Mouse (Mus musculus) embryo, embryonic 11 days (tissue): ENCODE results near the gene Slc29a1.
A peak's percentile ranks its signal among the peaks of the same experiment; 100 is the strongest.

Source experiments
- DNase-seq: peaks from one replicate; pipeline ENCODE4 v3.0.0-alpha.2; 2015

Slc29a1 gene

DNA sequence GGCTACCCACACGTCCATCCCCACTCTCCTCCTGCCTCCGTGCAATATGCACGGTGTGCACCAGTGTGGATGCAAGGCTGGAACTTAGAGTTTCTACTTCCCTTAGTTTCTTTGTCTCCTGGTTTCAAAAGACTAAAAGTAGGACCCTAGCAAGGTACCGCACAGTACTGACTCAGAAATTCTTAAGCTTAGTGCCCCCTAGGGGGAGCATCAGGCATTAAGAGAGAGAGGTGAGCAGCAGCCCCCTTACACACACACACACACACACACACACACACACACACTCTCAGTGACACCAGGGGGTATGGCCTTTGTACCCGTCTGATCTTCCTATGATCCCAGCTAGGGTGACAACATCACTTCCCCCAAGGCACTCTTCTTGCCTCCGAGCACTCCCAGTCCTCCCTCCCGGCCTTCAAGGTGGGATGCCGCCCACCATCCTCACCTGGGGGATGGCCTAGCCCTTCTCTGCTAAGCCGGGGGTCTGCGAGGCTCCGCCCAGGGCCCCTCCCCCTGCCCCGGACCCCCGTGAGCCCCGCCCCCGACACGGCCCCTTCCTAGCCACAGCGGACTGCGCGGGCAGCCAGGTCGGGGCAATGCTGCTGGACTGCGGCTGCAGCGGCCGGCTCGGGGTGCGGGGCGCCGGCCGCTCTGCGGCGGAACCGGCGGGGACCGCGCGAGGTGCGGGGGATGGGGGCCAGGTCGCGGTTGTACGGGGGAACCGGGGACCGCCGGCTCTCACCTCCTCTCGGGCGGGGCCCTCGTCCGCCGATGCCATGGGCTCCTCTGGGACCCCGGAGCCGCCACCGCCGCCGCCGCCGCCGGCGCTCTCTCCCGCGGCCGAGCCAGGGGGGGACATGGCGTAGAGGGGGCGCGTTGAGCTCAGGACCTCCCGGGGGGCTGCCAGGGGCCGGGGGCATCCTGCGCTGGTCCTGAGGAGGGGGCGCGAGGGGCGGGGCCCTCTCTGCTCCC, 50.6 kb downstream of the Slc29a1 start:
- peak; percentile 78 for DNase-seq

DNA sequence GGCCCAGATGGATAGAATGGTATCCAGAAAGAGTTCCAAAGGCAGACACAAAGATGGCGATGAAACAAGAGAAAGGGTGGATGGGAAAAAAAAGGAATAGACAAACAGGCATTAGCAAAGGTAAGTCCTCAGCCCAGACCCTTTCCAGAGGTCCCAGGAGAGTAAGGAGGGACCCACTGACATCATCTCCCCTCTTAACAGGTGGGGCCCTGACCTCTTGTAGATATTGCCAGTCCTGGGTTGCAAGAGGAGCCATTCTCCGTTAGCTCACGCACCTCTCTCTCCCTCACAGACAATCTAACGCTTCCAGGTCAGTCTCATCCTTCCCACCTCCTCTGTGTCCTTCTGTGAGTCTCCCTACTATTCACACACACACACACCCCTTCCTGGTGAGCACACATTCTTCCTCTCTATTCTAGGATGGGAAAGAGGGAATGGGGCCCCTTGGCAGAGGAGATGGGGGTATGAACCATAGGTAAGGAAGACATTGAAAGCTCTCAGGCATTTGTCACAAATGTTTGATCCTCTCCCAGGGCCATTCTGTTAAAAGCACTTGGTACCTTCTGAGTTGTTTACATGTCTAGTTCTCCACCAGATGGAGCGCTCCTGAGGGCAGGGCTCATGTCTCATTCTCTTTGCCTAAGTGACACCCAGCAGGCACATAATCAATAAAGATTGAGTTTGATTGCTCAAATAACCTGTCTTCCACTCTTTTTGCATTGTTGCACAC, 51.8 kb downstream of the Slc29a1 start:
- no peak for DNase-seq

DNA sequence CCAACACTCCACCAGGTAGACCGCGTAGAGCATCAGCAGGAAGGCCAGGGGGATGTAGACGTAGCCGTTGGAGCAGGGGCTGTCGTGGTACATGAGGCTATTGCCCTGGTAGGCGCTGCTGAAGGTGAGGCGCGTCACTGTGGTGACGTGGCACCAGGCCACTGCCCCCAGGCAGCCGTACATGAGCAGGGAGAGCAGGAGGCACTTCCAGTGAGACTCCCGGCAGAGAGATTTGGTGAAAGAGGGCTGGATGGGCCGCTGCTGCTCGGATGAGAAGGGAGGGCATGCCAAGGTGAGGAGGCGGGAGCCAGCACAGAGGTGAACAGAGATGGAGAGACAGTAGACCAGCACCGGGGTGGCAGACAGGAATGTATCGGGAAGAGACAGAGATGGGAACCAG, 52.5 kb downstream of the Slc29a1 start:
- no peak for DNase-seq

DNA sequence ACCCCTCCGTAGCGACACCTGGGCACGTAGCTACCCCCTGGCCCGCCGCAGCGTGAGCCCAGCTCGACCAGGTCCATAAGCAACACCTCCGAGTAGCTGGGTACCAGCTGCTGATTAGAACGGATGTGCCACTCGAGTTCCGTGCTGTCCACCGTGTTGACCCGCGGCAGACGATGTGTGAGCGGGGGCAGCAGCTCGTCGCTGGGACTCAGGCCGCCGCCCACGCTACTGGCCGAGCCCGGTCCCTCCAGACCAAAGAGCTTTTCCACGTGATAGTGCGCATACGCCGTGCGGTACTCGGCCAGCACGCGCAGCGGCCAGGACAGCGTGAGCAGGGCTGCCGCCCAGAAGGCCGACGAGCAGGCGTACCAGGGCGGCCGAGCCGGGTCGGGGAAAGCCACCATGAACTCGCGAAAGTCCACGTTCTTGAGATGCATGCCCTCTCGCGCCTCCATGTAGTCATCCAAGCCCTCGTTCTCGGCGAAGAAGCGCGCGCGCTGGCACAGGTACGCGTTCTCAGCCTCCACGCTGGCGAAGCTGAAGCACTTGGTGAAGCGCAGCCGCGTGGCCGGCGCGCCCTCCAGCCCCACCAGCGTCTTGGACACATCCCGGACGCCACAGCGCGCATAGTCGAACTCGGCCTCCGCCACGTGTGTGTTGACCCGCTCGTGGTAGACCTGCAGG, 54.0 kb downstream of the Slc29a1 start:
- DNase-seq = peak; percentile 52

DNA sequence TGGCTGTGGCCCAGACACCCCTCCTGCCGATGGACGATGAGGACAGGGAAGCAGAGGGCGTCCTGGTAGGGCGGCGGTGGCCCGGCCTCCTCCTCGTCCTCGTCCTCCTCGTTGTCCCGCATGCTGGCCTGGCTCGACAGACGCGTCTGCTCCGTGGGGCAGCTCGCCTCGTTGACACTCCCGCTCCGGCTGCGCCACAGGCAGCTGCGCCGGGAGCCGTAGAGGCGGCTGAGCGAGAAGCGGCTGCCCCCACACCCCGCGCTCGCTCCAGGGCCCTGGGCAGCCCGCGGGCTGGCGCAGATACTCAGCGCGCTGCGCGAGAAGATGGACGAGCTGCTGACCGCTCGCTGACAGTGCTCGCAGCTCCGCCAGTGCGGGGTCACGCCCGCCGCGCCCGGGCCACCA, 54.5 kb downstream of the Slc29a1 start:
- peak; percentile 49 for DNase-seq

DNA sequence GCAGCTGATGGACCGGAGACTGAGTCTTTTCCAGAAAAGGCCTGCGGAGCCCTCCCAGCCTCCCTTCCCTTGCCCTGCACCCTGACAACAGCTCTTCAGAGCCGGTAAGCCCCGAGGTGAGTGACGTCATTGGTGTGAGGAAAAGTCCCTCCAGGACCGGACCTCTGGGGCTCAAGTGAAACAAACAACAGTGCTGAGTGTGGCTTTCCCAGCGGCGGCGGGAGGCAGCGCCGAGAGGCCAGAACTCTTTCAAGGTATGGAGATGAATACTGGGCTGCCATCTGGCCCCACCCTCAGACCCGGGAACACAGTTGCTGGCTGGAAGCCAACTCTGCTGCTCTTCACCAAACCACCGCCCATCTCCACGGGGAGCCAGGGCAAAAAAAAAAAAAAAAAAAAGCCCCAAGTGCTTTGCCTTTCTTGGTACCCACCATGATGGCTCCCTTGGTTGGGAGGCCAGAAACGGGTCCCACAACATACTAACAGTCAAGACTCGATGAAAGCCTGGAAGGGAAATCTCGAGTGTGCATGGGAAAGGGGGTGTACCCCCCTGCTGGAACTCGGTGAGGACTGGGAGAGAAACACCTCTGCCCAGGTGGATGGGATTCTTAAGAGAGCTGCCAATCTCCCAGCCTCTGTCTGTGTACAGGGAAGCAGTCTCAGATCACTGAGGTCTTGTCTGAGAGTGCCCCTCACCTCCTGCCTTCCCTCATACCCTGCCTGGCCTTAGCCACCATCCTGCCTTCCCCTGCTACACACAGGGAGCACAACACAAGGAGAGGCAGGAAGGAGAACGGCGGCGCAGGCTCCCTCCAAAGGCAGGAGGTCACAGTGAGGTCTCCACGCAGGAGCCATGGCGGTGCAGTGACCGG, 55.2 kb downstream of the Slc29a1 start:
- DNase-seq = peak; percentile 53

DNA sequence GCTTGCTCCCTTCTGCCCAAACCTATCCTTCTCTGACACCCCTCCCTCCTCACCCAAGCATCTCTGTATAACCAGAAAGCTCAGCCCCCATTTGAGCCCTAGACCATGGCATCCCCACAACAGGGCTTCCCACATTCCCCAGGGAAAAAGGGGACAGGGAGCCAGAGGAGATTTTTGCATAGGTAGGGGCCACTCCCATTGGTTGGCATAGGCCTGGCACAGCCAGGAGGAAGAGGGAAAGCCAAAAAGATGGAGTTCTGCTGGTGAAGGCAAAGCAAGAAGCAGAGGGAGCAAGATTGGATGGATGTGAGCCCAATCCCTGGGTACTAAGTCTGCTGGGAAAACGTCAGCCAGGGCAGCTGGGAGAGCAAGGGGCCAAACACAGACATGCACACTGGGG, 56.3 kb downstream of the Slc29a1 start:
- no peak for DNase-seq

DNA sequence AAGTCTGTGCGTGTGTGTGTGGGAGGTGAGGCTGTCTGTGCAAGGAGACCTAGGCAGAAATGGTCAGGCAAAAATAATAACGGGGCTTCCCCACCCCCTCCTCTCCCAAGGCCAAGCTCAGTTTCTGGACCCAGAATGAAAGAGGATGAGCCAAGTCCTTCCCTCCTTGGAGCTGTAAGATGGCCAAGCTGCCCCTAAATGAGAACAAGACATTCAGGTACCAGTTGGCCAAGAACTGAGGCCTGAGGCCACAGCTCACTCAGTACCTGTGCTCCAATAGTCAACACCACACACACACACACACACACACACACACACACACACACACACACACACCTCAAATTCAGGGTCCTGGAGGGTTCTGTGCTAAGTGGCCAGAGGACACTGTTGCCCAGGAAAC, 56.7 kb downstream of the Slc29a1 start:
- DNase-seq = no peak

DNA sequence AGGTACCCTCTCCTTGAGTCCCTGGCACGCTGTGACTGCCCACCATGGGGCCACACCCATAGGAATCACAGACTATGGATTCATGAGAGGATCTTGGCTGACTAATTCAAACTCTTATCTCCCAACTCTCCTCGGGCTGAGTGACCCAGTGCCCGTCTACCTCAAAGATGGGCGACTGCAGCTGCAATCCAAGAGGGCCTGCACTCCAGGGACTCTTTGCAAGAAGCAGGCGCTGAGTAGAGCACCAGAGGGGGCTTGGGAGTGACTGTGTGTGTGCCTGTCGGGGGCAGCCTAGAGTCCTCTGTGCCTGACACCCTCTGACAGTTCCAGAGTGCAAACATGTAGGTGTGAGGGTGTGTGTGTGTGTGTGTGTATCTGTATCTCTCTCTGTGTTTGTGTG, 57.3 kb downstream of the Slc29a1 start:
- DNase-seq = no peak

DNA sequence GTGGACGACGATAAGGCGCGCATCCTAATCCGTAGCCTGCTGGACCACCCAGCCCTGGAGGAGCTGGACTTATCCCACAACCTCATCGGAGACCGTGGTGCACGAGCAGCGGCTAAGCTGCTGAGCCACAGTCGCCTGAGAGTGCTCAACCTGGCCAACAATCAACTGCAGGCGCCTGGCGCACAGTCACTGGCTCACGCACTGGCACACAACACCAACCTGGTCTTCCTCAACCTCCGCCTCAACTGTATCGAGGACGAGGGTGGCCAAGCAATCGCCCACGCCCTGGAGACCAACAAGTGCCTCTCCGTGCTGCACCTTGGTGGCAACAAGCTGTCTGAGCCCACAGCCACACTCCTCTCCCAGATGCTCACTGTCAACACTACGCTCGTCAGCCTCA, 59.7 kb downstream of the Slc29a1 start:
- DNase-seq = no peak

DNA sequence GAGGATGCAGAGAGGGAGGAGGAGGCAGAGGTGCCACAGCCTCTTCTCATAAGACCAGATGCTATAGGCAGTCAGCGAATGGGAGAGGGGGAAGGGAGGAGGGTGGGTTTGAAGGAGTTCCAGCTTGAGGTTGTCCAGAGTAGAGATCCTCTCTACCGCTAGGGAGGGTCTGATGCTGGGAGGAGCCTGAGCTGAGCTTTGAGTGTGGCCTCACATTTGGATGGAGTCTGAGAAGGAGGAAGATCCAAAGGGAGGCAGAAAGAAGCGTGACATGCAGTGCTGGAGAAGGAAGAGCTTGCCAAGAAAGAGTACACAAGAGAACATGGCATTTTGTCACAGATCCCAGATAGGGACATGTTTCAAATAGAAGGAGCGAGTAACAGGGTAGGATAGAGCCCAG, 61.0 kb downstream of the Slc29a1 start:
- DNase-seq = no peak

DNA sequence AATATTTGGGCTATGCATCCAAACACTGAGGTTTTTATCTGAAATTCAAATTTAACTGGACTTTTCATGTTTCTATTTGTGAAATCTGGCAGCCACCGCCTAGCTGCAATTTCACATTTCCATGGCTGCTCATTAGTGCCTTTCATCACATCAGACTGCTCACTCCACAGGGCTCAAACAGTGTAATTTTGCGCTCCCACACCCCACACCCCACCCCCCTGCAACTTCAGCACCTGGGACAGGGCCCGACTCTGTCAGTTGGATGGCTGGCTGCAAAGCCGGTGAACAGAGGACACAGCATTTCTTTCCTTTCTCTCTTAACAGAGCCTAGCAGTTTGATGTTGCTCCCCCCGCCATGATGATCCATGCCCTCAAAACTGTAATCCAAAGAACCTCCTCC, 63.1 kb downstream of the Slc29a1 start:
- peak; percentile 53 for DNase-seq
